Mouse (Mus musculus) liver, embryonic 14.5 days (tissue): ENCODE results near the gene Gpatch3. TPM values are rescaled to one million over a fixed set of nuclear protein-coding genes. Genes with fewer than 3 reads are reported as not detected.

Experiments used
- ATAC-seq: fragments of 200-750 bp; cut with Nextera tagmentation; 2 replicates; pipeline ENCODE4 v1.8.0; 2017; ENCODE audit warnings: moderate number of reproducible peaks, mild to moderate bottlenecking, moderate library complexity; ENCODE audit not compliant: insufficient read depth
- DNase-seq, 3 experiments: peaks; one replicate each; pipeline ENCODE4 v3.0.0-alpha.2; 2012 to 2013; ENCODE audit warnings: low read depth in 3 of 3, low spot score in 3 of 3
- H3K27ac ChIP-seq: fragments of 300-500 bp; sonication (generic); 2 replicates; pipeline ENCODE4 v1.5.1; 2014; ENCODE audit warnings: moderate library complexity, mild to moderate bottlenecking, control low read depth, inconsistent platforms
- H3K27me3 ChIP-seq: fragments of 300-500 bp; sonication (generic); 2 replicates; pipeline ENCODE4 v1.6.1; 2014; ENCODE audit warnings: mild to moderate bottlenecking, low read length, moderate library complexity; ENCODE audit not compliant: control insufficient read depth, insufficient read depth
- H3K36me3 ChIP-seq: fragments of 300-500 bp; sonication (generic); replicated peaks from 2 replicates; pipeline ENCODE4 v1.6.1; 2014; ENCODE audit warnings: low read depth; ENCODE audit not compliant: control insufficient read depth, insufficient read depth
- H3K4me1 ChIP-seq, 2 experiments: fragments of 200-500 bp in 1 of 2; fragments of 300-500 bp in 1 of 2; sonication (generic) in 1 of 2; replicated peaks; 2 replicates each; pipeline ENCODE4 v1.6.1; 2012 to 2014; ENCODE audit warnings: antibody characterized with exemption in 1 of 2, inconsistent platforms in 1 of 2, low read length in 1 of 2; ENCODE audit not compliant: control insufficient read depth in 2 of 2, insufficient read depth in 2 of 2
- H3K4me2 ChIP-seq: fragments of 300-500 bp; sonication (generic); 2 replicates; pipeline ENCODE4 v1.6.1; 2014; ENCODE audit warnings: low read depth, mild to moderate bottlenecking, control low read depth, moderate library complexity
- H3K4me3 ChIP-seq, 2 experiments: fragments of 200-500 bp in 1 of 2; fragments of 300-500 bp in 1 of 2; sonication (generic) in 1 of 2; 2 replicates each; pipeline ENCODE4 v1.5.1; 2012 to 2014; ENCODE audit warnings: low read depth in 2 of 2, low read length in 2 of 2, mild to moderate bottlenecking in 2 of 2, control low read depth in 1 of 2, inconsistent platforms in 1 of 2, moderate library complexity in 1 of 2; ENCODE audit not compliant: insufficient read depth in 1 of 2
- H3K9ac ChIP-seq: fragments of 300-500 bp; sonication (generic); replicated peaks from 2 replicates; pipeline ENCODE4 v1.6.1; 2014; ENCODE audit warnings: mild to moderate bottlenecking, control low read depth, moderate library complexity
- H3K9me3 ChIP-seq: fragments of 300-500 bp; sonication (generic); 2 replicates; pipeline ENCODE4 v1.6.1; 2016; ENCODE audit warnings: low read length, mixed read lengths; ENCODE audit not compliant: control insufficient read depth
- CTCF ChIP-seq: IDR thresholded peaks from 2 replicates; pipeline ENCODE4 v1.5.1; 2016; ENCODE audit warnings: antibody characterized with exemption, low read depth, control low read depth
- EP300 ChIP-seq: IDR thresholded peaks from 2 replicates; pipeline ENCODE4 v1.6.1; 2016; ENCODE audit warnings: antibody characterized with exemption, low read depth
- WGBS: fragments of 180-500 bp; shearing (Covaris S2); extraction: QIAGEN DNeasy Blood & Tissue Kit; methylation state at CpG from one replicate; pipeline ENCODE4 v1.1.7; 2014; ENCODE audit not compliant: insufficient replicate concordance; 5-methylcytosine and 5-hydroxymethylcytosine counted together
- polyA plus RNA-seq, 2 experiments: library from polyadenylated mRNA; depleted of rRNA in 1 of 2; stranded (reverse) in 1 of 2; unstranded in 1 of 2; fragments of >200 nt; fragmentation: Nextera tagmentation in 1 of 2; extraction: Ambion mirVana in 1 of 2; gene quantifications; 2 replicates each; pipeline versions ENCODE4 v1.2.1 to v1.2.3; 2012 to 2014

The Gpatch3 gene
- polyA plus RNA-seq, 2 experiments = 3.1 TPM

GRCm38 (mm10) chr4:133604175-133604574 is 29.6 kb downstream of the Gpatch3 start:
- H3K4me3 ChIP-seq = no peak overlapping the region
- WGBS = 72% methylated on average over 7 of the region's 7 CpGs
- ATAC-seq = no peak
- no peaks in the 10 kb centered on the region for H3K36me3 ChIP-seq
- no peak for DNase-seq
- H3K4me1 ChIP-seq = peaks cover 1 to 2% of the 10 kb centered on the region in 2 experiments; a peak in 1 of 4 replicates
- TF ChIP-seq EP300 = no peak
- TF ChIP-seq CTCF = no peak
- no peak overlapping the region for H3K27ac ChIP-seq
- H3K9me3 ChIP-seq = no peaks in the 10 kb centered on the region
- H3K9ac ChIP-seq = no peak overlapping the region
- H3K4me2 ChIP-seq = no peak overlapping the region
- H3K27me3 ChIP-seq = peaks cover 30% of the 10 kb centered on the region

DNA sequence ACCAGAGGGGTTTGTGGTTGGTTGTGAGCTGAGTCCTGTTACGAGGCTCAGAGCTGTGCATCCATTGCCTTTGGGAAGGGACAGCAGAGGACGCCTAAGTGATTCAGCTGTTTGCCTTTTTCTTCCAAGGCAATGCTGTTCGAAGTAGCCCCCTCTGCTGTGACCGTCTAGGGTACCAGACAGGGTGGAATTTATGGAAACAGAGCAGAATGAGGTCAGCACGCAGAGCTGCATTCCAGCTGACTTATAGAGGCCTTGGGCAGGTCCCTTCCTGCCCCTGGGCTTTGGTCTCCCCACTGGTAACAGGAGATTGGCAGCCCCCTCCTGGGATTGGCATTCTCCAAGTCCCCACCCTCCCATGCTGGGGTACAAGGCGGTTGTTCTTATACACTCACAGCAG is 30.3 kb downstream of the Gpatch3 start:
- no peak for ATAC-seq
- DNase-seq = no peak
- H3K27me3 ChIP-seq = peaks cover 24% of the 10 kb centered on the region
- H3K9ac ChIP-seq = no peak overlapping the region
- H3K36me3 ChIP-seq = no peaks in the 10 kb centered on the region
- 68% methylated on average over 6 of the region's 6 CpGs for WGBS
- no peak for TF ChIP-seq CTCF
- no peak for TF ChIP-seq EP300
- no peak overlapping the region for H3K4me3 ChIP-seq
- H3K27ac ChIP-seq = no peak overlapping the region
- no peak overlapping the region for H3K4me2 ChIP-seq
- H3K4me1 ChIP-seq = no peaks in the 10 kb centered on the region
- no peaks in the 10 kb centered on the region for H3K9me3 ChIP-seq

DNA sequence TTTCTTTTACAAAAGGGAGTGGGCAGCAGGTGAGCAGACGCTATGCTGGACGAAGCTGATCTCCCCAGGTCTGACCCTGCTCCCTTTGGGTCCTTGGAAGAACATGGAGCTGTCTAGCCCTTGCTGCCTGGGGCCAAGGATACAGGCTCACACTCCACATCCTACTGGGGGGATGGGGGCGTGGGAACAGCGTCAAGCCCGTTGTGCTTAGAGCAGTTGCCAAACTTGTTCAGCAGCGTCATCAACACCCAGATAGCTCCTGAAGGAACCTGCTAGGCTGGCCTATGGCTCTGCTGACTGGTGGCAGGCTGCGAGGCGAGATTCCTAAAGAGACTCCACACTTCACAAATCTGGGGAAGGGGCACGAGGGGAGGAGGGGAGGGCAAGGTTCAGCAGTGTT is 30.8 kb downstream of the Gpatch3 start:
- WGBS = 70% methylated on average over 9 of the region's 9 CpGs
- Histone ChIP-seq H3K4me1 (no peaks in the 10 kb centered on the region; a peak in 1 of 4 replicates), H3K9ac (no peak overlapping the region), H3K4me3 (no peak overlapping the region), H3K27ac (no peak overlapping the region), H3K27me3 (peaks cover 19% of the 10 kb centered on the region), H3K9me3 (no peaks in the 10 kb centered on the region), H3K4me2 (no peak overlapping the region), H3K36me3 (no peaks in the 10 kb centered on the region; the same call in 1 of the 2 replicates)
- DNase-seq (no peak), ATAC-seq (no peak)
- TF ChIP-seq EP300 (no peak), CTCF (no peak)

GRCm38 (mm10) chr4:133607284-133607683 is 32.7 kb downstream of the Gpatch3 start:
- peaks cover under 1% of the 10 kb centered on the region for H3K36me3 ChIP-seq
- TF ChIP-seq CTCF = no peak
- H3K4me3 ChIP-seq = no peak overlapping the region
- H3K9me3 ChIP-seq = no peaks in the 10 kb centered on the region
- no peak overlapping the region for H3K27ac ChIP-seq
- H3K4me1 ChIP-seq = peaks cover 3 to 4% of the 10 kb centered on the region in 2 experiments; a peak in 2 of 4 replicates
- 72% methylated on average over 10 of the region's 10 CpGs for WGBS
- DNase-seq (no peak), ATAC-seq (no peak)
- H3K9ac ChIP-seq = no peak overlapping the region
- no peak overlapping the region for H3K4me2 ChIP-seq
- peaks cover under 1% of the 10 kb centered on the region; the same call in 1 of the 2 replicates for H3K27me3 ChIP-seq

DNA sequence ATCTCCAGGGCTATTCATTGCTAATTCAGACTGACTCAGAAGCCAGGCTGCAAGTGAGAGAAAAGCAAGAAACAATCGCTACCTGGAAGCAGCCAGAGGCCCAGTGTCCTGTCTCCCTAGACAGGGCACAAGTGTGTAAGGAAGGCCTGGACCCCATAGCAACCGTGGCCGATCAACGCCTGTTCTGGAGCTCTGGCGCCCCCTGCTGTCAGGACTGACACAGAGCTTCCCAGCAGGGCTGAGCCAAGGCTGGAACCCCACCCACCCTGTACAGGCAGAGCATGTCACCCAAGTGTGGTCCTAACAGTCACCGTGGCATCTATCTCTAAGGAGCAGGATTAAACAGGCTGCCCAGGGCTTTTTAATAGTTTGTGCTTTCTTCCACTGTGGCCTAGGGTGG is 35.2 kb downstream of the Gpatch3 start:
- H3K4me3 ChIP-seq = no peak overlapping the region
- no peak overlapping the region for H3K9ac ChIP-seq
- 12% methylated on average over 6 of the region's 6 CpGs for WGBS
- H3K27ac ChIP-seq = no peak overlapping the region
- peak; percentile 33 to 61 (median 34) for DNase-seq
- H3K4me1 ChIP-seq = peaks cover 3 to 4% of the 10 kb centered on the region in 2 experiments; a peak in 2 of 4 replicates
- peak; percentile 68; the same call in 1 of the 2 replicates for ATAC-seq
- H3K36me3 ChIP-seq = peaks cover 3% of the 10 kb centered on the region
- TF ChIP-seq EP300 = no peak
- TF ChIP-seq CTCF = peak; percentile 98
- no peak overlapping the region for H3K4me2 ChIP-seq
- no peaks in the 10 kb centered on the region for H3K9me3 ChIP-seq
- no peaks in the 10 kb centered on the region for H3K27me3 ChIP-seq
